Mouse (Mus musculus) E14TG2a.4 (cell line): ENCODE measurements around the gene Pold2.

Experiments used
- H3K27me3 ChIP-seq: 2 replicates; pipeline ENCODE4 v1.6.1; 2014; ENCODE audit warnings: low read length, control low read depth; ENCODE audit not compliant: insufficient read depth
- H3K36me3 ChIP-seq: 2 replicates; pipeline ENCODE4 v1.6.1; 2014; ENCODE audit warnings: low read length, control low read depth; ENCODE audit not compliant: insufficient read depth
- H3K4me1 ChIP-seq: replicated peaks from 2 replicates; pipeline ENCODE4 v1.6.1; 2014; ENCODE audit warnings: low read depth, low read length, control low read depth
- H3K4me3 ChIP-seq: replicated peaks from 2 replicates; pipeline ENCODE4 v1.5.1; 2014; ENCODE audit warnings: mild to moderate bottlenecking, low read length
- H3K9me3 ChIP-seq: 2 replicates; pipeline ENCODE4 v1.6.1; 2014; ENCODE audit warnings: low read length, control low read depth
- CTCF ChIP-seq: conservative IDR thresholded peaks from 2 replicates; pipeline ENCODE4 v1.5.1; 2014; ENCODE audit warnings: low read length
- NANOG ChIP-seq: IDR thresholded peaks from 2 replicates; pipeline ENCODE4 v1.6.1; 2014; ENCODE audit warnings: borderline replicate concordance, low read length, mixed read lengths
- POU5F1 ChIP-seq: IDR thresholded peaks from 2 replicates; pipeline ENCODE4 v1.6.1; 2014; ENCODE audit warnings: low read length, borderline replicate concordance

Gene Pold2

DNA sequence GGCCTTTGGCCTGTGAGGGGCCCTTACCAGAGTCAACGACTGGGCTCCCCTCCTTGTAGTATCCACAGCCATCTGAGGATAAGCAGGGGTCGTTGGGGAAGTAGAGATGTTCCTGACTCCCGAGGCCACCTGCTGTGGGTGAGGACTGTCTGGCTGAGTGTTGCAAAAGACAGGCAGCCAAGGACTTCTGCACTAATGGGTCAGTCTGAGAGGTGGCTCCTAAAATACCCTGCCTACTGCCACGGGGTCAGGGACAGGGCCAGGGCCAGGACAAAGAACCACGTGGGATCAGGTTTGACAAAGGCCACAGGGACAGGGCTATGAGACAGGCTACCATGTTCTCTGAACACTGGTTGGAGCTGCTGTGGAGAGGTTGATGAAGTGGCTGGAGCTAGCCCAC, 36.8 kb upstream of the Pold2 start:
- TF ChIP-seq CTCF: no peak
- TF ChIP-seq NANOG: no peak
- TF ChIP-seq POU5F1: no peak
- Histone ChIP-seq H3K4me1 (peaks cover 14% of the 10 kb centered on the region), H3K4me3 (no peak overlapping the region), H3K36me3 (no peaks in the 10 kb centered on the region), H3K27me3 (peaks cover 33% of the 10 kb centered on the region), H3K9me3 (no peaks in the 10 kb centered on the region)

DNA sequence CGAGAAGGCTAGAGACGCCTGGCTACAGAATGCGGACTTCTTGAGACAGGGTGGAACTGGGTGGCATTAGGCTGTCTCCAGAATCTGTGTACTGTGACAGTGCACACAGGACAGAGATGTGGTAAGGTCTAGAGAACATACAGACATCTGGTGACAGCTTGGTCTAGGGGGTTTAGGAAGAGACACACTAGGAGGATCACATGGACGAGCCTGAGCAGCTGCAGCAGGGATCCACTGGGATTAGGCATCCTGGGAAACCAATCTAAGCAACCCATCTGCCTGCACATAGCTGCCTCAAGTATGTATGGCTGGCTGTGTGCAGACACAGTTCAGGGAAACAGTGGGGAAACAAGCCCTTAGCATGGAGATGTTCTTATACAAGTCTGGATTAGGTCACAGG, 35.8 kb upstream of the Pold2 start:
- TF ChIP-seq CTCF: no peak
- TF ChIP-seq NANOG: no peak
- TF ChIP-seq POU5F1: no peak
- Histone ChIP-seq H3K36me3 (no peaks in the 10 kb centered on the region), H3K9me3 (no peaks in the 10 kb centered on the region), H3K4me1 (peaks cover 11% of the 10 kb centered on the region), H3K4me3 (no peak overlapping the region), H3K27me3 (peaks cover 33% of the 10 kb centered on the region)

DNA sequence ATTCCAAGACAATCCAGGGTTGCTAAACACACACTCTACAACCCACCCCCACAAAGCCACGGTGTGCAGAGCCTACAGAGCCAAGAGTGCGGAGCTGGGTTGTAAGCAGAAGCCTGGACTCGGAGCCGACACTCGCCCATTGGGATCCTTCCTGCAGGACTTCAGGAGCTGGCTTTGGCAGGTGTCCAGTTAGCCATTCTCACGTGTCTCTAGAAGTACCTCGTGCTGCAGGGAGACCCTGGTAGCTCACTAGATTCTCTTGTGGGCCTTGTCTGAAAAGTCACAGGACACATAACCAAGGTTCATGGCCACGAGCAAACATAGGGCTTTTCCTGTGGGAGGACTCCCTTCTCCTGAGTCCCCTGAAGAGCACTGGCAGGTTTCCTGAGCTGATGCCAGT, 35.2 kb upstream of the Pold2 start:
- no peaks in the 10 kb centered on the region for H3K9me3 ChIP-seq
- H3K36me3 ChIP-seq: no peaks in the 10 kb centered on the region
- H3K4me3 ChIP-seq: no peak overlapping the region
- H3K4me1 ChIP-seq: peaks cover 8% of the 10 kb centered on the region
- peaks cover 33% of the 10 kb centered on the region for H3K27me3 ChIP-seq
- TF ChIP-seq NANOG (no peak), CTCF (no peak), POU5F1 (no peak)

DNA sequence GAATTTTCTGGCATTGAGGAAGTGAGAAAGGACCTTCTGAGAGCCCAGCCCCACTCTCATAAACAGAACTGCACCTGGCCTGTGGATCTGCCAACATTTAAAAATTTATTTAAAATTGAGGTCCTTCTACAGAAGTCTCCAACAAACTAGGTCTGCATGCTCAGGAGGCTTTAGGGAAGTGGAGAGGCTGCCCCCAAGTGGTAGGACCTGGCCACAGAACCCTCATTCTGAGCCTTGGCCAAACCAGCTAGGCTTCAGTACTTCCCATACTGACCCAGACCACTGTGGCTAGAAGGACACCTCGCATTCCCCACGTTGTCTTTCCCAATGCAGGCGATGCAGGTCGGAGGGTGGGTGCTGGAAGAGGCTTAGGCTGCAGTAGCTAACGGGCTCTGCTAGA, 34.5 kb upstream of the Pold2 start:
- peak; percentile 69 for TF ChIP-seq CTCF
- no peak for TF ChIP-seq POU5F1
- TF ChIP-seq NANOG: no peak
- H3K36me3 ChIP-seq: no peaks in the 10 kb centered on the region
- no peaks in the 10 kb centered on the region for H3K9me3 ChIP-seq
- H3K27me3 ChIP-seq: peaks cover 33% of the 10 kb centered on the region
- peaks cover 8% of the 10 kb centered on the region for H3K4me1 ChIP-seq
- no peak overlapping the region for H3K4me3 ChIP-seq

DNA sequence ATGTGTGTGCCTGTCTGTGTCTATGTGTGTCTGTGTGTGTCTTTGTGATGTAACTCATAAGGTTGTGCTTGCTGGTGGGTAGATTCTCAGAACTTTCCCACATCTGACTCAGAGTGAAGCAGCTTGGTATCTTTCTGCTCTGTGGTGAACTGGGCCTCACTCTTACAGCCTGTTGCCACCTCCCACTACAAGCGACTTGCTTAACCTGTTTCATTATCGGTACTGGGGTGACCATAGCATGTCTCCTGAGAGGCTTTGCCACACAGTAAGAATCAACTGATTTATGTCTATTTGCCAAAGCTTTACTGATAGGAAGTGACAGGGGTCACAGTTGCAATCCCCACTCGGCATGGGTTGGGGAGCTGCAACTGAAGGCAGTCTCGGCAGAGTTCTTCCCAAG, 30.6 kb upstream of the Pold2 start:
- peaks cover 25% of the 10 kb centered on the region for H3K27me3 ChIP-seq
- no peak overlapping the region for H3K4me3 ChIP-seq
- H3K4me1 ChIP-seq: peaks cover 20% of the 10 kb centered on the region
- no peaks in the 10 kb centered on the region for H3K9me3 ChIP-seq
- H3K36me3 ChIP-seq: no peaks in the 10 kb centered on the region
- no peak for TF ChIP-seq CTCF
- TF ChIP-seq POU5F1: no peak
- TF ChIP-seq NANOG: no peak

DNA sequence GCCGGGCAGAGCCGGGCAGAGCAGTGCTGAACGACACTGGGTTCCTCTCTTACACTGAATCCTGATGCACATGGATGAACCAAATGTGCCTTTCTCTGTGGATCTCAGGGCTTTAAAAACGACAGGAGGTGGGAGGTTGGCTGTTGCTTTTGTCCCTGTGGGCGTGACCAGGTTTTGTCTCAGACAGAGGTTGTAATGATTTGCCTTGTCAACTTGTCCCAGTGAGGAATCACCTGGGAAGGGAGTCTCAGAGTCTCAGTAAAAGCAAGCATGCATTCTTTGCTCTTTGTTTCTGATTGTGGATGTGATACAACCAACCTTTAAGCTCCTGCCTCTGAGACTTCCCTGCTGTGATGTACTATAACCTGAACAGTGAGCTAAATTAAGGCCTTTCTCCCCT, 29.0 kb upstream of the Pold2 start:
- Histone ChIP-seq H3K4me3 (no peak overlapping the region), H3K9me3 (no peaks in the 10 kb centered on the region), H3K36me3 (no peaks in the 10 kb centered on the region), H3K4me1 (peaks cover 31% of the 10 kb centered on the region), H3K27me3 (peaks cover 32% of the 10 kb centered on the region)
- TF ChIP-seq CTCF (no peak), NANOG (no peak), POU5F1 (no peak)

DNA sequence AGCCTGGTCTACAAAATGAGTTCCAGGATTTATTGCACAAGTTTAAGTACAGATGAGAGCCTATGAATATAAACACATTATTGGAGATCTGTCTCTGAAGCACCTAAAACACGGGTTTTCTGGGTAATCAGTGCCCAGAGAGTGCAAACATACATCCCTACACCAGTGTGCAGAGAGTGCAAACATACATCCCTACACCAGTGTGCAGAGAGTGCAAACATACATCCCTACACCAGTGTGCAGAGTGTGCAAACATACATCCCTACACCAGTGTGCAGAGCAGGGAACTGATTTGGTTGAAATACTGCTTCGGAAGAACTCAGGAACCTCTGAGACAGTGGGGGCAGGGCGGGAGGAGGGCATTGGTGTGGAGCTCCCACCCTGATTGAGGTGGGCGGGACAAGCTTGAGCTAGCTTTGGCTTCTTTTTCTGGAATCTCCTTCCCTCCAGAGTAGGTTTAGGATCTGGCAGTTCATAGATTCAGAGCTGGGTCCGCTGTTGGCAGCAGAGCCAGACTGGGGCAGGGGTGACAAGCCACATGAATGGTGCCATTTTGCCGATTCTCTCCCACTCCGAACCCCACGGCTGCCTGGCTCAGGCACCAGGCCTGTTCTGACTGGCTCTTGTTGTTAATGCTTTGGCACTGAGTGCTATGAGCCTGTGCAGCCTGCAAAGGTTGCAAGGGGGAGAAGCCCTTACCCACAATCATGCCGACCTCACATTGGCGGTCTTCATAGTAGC, 27.9 kb upstream of the Pold2 start:
- H3K9me3 ChIP-seq: no peaks in the 10 kb centered on the region
- TF ChIP-seq NANOG (no peak), CTCF (no peak), POU5F1 (no peak)
- H3K27me3 ChIP-seq: peaks cover 43% of the 10 kb centered on the region
- H3K36me3 ChIP-seq: no peaks in the 10 kb centered on the region
- peak overlapping the region; percentile 51 for H3K4me3 ChIP-seq
- H3K4me1 ChIP-seq: peaks cover 42% of the 10 kb centered on the region

DNA sequence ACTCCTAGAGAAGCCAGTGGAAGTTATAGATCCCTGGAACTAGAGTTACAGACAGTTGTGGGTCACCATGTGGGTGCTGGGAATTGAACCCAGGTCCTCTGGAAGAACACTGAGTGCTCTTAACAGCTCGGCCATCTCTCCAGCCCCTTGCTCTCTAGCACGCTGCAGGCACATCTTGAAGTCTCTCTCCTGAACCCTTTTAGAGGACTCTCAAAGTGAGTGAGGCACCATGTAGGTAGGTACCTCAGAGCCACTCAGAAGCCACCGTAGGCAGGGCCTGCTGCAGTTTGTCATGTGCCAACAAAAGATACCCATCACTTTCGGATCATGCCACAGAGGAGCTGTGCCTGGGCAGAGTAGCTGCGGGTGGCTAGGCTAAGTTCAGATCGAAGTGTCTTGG, 26.8 kb upstream of the Pold2 start:
- Histone ChIP-seq H3K4me3 (no peak overlapping the region), H3K9me3 (no peaks in the 10 kb centered on the region), H3K27me3 (peaks cover 54% of the 10 kb centered on the region), H3K36me3 (no peaks in the 10 kb centered on the region), H3K4me1 (peaks cover 51% of the 10 kb centered on the region)
- no peak for TF ChIP-seq POU5F1
- no peak for TF ChIP-seq NANOG
- no peak for TF ChIP-seq CTCF

DNA sequence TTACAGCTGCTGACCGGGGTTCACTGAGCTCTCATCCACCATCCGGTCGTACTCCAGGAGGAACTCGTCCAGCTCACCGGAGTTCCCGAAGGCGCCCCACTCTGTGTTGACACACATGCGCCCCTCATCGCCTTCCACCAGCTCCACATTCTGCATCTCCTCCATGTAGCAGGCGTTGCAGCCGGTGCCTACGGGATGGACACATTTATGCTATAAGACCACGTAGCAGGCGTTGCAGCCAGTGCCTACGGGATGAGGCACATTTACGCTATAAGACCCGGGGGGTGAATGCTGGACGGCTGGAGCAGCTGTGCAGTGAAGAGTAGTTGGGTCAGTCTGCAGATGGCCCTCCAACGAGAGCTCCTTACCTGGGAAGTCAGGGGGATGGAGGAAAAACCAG, 26.3 kb upstream of the Pold2 start:
- H3K4me3 ChIP-seq: no peak overlapping the region
- no peaks in the 10 kb centered on the region for H3K9me3 ChIP-seq
- no peaks in the 10 kb centered on the region for H3K36me3 ChIP-seq
- peaks cover 59% of the 10 kb centered on the region for H3K27me3 ChIP-seq
- H3K4me1 ChIP-seq: peaks cover 53% of the 10 kb centered on the region
- TF ChIP-seq NANOG (no peak), CTCF (no peak), POU5F1 (no peak)
